Mouse (Mus musculus) heart, adult 8-10 months (tissue): ENCODE measurements around the gene Mrpl3. TPM values are rescaled to one million over a fixed set of nuclear protein-coding genes. Genes with fewer than 3 reads are reported as not detected.

Experiments
- total RNA-seq, 4 experiments: library from RNA; stranded (reverse); gene quantifications; 2 replicates each; pipeline ENCODE4 v1.2.4; 2022

Mrpl3 gene
- total RNA-seq, 4 experiments from 2014 or later: 177 to 202 (median 190) TPM

Other genes starting within 250 kb of the Mrpl3 start
- gene Nudt16, start 78.6 kb downstream of the Mrpl3 start, total RNA-seq: 1 to 10 TPM; 7.3 to 9.0 (median 8.4) TPM
- gene 1700080E11Rik, start 91.9 kb downstream of the Mrpl3 start, total RNA-seq: not detected